Comparison of ENCODE assay signal across 12 mouse cellular contexts in the genomic region with DNA sequence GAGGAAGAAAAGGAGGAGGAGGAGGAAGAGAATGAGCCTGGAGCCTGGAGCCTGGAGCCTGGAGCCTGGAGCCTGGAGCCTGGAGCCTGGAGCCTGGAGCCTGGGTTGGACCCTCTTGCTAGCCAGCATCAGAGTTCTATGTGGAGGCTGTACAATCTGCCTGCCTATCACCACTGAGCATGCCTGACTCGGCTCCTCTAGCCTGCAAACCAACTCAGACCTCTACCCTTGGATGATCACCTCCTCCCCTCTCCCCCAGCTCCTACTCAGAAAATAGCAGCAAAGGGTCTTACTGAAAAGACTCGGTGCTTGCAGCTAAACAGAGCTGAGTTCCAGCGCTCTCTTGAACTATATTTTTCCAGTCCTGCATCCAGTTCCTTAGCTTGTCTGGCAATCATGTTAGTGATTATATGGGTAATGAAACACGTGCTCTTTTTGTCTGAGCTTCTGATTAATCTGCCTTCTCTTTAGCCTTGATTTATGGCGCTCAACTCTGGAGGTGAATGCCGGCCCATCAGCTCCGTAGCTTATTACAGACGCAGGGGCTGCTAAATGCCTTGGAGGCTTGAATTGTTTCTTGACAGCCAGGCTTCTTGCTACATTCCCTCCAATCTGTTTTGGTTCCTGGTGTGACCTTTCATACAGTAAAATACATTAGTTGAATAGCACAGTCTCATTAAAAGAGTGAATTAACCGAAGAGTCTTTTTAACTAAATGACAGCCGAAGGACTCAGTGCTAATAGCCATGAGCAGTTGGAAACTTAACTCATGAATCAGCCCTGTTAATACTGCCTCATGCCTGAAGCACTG.
DNase-seq lines count a peak whose midpoint lies in the region; ATAC-seq lines count a peak whose summit lies in the region.
"Had no signal": no experiment of that assay in that cellular context is flagged by ENCODE, and none has a peak within 500 bp of the region (broad histone marks: within the 10 kb centered on the region; RNA-seq: fewer than 3 reads in every experiment).

No protein-coding gene starts in this region.

- H3K36me3 ChIP-seq in kidney, embryonic 15.5 days: no peaks in the 10 kb centered on the region
- no peaks in the 10 kb centered on the region for H3K36me3 ChIP-seq in forebrain, embryonic 13.5 days (ENCODE audit: poor library complexity, severe bottlenecking)
- H3K36me3 ChIP-seq: liver, embryonic 15.5 days had no signal

- 15% methylated on average over 10 of the region's 10 CpGs for WGBS in kidney, embryonic 15.5 days
- WGBS in forebrain, embryonic 13.5 days: 5% methylated on average over 10 of the region's 10 CpGs

- no peak for DNase-seq in kidney, postnatal 36 days
- DNase-seq in hindlimb bud, embryonic 11.5 days (ENCODE audit: extremely low spot score, low read depth, low spot score): peak; percentile 77
- peak; percentile 42 for DNase-seq in neural tube, embryonic 10.5 days (ENCODE audit: extremely low spot score, low spot score)
- DNase-seq in left cerebral cortex, adult 9 months (ENCODE audit: low spot score in 2 of 2): no peak
- DNase-seq in gastrocnemius, adult 18-20 months (ENCODE audit: low spot score): no peak
- DNase-seq: adrenal gland, adult 2 months; heart, postnatal 14 days; layer of hippocampus, postnatal 36 days had no signal

- no peaks in the 10 kb centered on the region for H3K9me3 ChIP-seq in kidney, embryonic 15.5 days (replicated peaks)
- 0 out of 2 replicates have a peak, but pooled peaks cover 3% of the 10 kb centered on the region for H3K9me3 ChIP-seq in forebrain, embryonic 13.5 days (replicated peaks)
- H3K9me3 ChIP-seq: liver, embryonic 15.5 days had no signal

- 0 out of 2 replicates have a peak overlapping the region, but pooled peaks have one; percentile 45 for H3K27ac ChIP-seq in kidney, embryonic 15.5 days
- peak overlapping the region; percentile 10; the same call in 1 of the 2 replicates for H3K27ac ChIP-seq in forebrain, embryonic 13.5 days
- H3K27ac ChIP-seq: liver, embryonic 15.5 days had no signal

- peaks cover 30% of the 10 kb centered on the region for H3K4me1 ChIP-seq in kidney, embryonic 15.5 days
- peaks cover 28% of the 10 kb centered on the region for H3K4me1 ChIP-seq in forebrain, embryonic 13.5 days
- H3K4me1 ChIP-seq: liver, embryonic 15.5 days had no signal

- H3K9ac ChIP-seq in kidney, embryonic 15.5 days: no peak overlapping the region
- no peak overlapping the region for H3K9ac ChIP-seq in forebrain, embryonic 13.5 days
- H3K9ac ChIP-seq: liver, embryonic 15.5 days had no signal

- H3K27me3 ChIP-seq in kidney, embryonic 15.5 days: peaks cover 40% of the 10 kb centered on the region
- H3K27me3 ChIP-seq in forebrain, embryonic 13.5 days: peaks cover 88% of the 10 kb centered on the region
- H3K27me3 ChIP-seq: liver, embryonic 15.5 days had no signal

- ATAC-seq in kidney, embryonic 15.5 days (replicated peaks; ENCODE audit: low FRiP score): peak; percentile 54; the same call in 1 of the 2 replicates
- peak; percentile 95 for ATAC-seq in forebrain, embryonic 13.5 days
- no peak for ATAC-seq in granulocyte monocyte progenitor cell, adult 5-6 weeks (replicated peaks; ENCODE audit: poor library complexity, severe bottlenecking)

- H3K4me3 ChIP-seq in kidney, embryonic 15.5 days (replicated peaks): no peak overlapping the region
- no peak overlapping the region for H3K4me3 ChIP-seq in forebrain, embryonic 13.5 days
- H3K4me3 ChIP-seq: liver, embryonic 15.5 days had no signal

- H3K4me2 ChIP-seq in kidney, embryonic 15.5 days: peak overlapping the region; percentile 16; the same call in 1 of the 2 replicates
- H3K4me2 ChIP-seq in forebrain, embryonic 13.5 days: peak overlapping the region; percentile 33
- H3K4me2 ChIP-seq: liver, embryonic 15.5 days had no signal

Comparison
In these comparisons a context has a peak if more than half of its experiments do, and no peak if none do; other contexts are left out.
1. DNase-seq: peak in hindlimb bud, embryonic 11.5 days (single experiment) and neural tube, embryonic 10.5 days (single experiment); none in kidney, postnatal 36 days (0 of 2), left cerebral cortex, adult 9 months (0 of 2) and gastrocnemius, adult 18-20 months (single experiment).